ENCODE assay signal across 8 mouse cellular contexts in genomic region chr8:70072441-70073069, GRCm38 (mm10). TPM values are rescaled to one million over a fixed set of nuclear protein-coding genes. Genes with fewer than 3 reads are reported as not detected.
DNase-seq lines count a peak whose midpoint lies in the region; ATAC-seq lines count a peak whose summit lies in the region.

Tm6sf2 (plus strand) TSS chr8:70072924.

- no peaks in the 10 kb centered on the region for H3K9me3 ChIP-seq in forebrain, embryonic 13.5 days (replicated peaks)
- no peaks in the 10 kb centered on the region for H3K9me3 ChIP-seq in hindbrain, embryonic 10.5 days
- no peaks in the 10 kb centered on the region for H3K9me3 ChIP-seq in limb, embryonic 11.5 days (ENCODE audit: control insufficient read depth, low read length)
- H3K9me3 ChIP-seq in midbrain, embryonic 12.5 days: no peaks in the 10 kb centered on the region

- H3K36me3 ChIP-seq in forebrain, embryonic 13.5 days (ENCODE audit: poor library complexity, severe bottlenecking): peaks cover 49% of the 10 kb centered on the region
- peaks cover 52% of the 10 kb centered on the region for H3K36me3 ChIP-seq in hindbrain, embryonic 10.5 days
- H3K36me3 ChIP-seq in limb, embryonic 11.5 days (ENCODE audit: control insufficient read depth, insufficient read depth, low read length): peaks cover 12% of the 10 kb centered on the region; the same call in 1 of the 2 replicates
- H3K36me3 ChIP-seq in midbrain, embryonic 12.5 days: peaks cover 48% of the 10 kb centered on the region

- no peak within 1 kb of the TSS for H3K9ac ChIP-seq in forebrain, embryonic 13.5 days
- H3K9ac ChIP-seq in limb, embryonic 11.5 days (ENCODE audit: low read length): no peak within 1 kb of the TSS
- H3K9ac ChIP-seq in midbrain, embryonic 12.5 days (replicated peaks): no peak within 1 kb of the TSS

- no peak within 1 kb of the TSS for H3K4me3 ChIP-seq in forebrain, embryonic 13.5 days
- H3K4me3 ChIP-seq in hindbrain, embryonic 10.5 days: peak within 1 kb of the TSS; percentile 34
- H3K4me3 ChIP-seq in limb, embryonic 11.5 days (ENCODE audit: low read depth, low read length): 0 out of 2 replicates have a peak within 1 kb of the TSS, but pooled peaks have one; percentile 19
- no peak within 1 kb of the TSS for H3K4me3 ChIP-seq in midbrain, embryonic 12.5 days

- H3K27me3 ChIP-seq in forebrain, embryonic 13.5 days: no peaks in the 10 kb centered on the region
- peaks cover 19% of the 10 kb centered on the region for H3K27me3 ChIP-seq in hindbrain, embryonic 10.5 days (ENCODE audit: insufficient read depth, poor library complexity, severe bottlenecking)
- no peaks in the 10 kb centered on the region for H3K27me3 ChIP-seq in limb, embryonic 11.5 days (ENCODE audit: control insufficient read depth, insufficient read depth, low read length)
- 0 out of 2 replicates have a peak, but pooled peaks cover 6% of the 10 kb centered on the region for H3K27me3 ChIP-seq in midbrain, embryonic 12.5 days

- 11% methylated on average over 21 of the region's 27 CpGs for WGBS in forebrain, embryonic 13.5 days
- WGBS in hindbrain, embryonic 10.5 days: 15% methylated on average over 24 of the region's 27 CpGs
- WGBS in limb, embryonic 11.5 days: 11% methylated on average over 26 of the region's 27 CpGs
- WGBS in midbrain, embryonic 12.5 days: 8% methylated on average over 23 of the region's 27 CpGs

- H3K4me2 ChIP-seq in forebrain, embryonic 13.5 days: peak within 1 kb of the TSS; percentile 25; the same call in 1 of the 2 replicates
- H3K4me2 ChIP-seq in limb, embryonic 11.5 days (ENCODE audit: low read depth, severe bottlenecking): peak within 1 kb of the TSS; percentile 37
- peak within 1 kb of the TSS; percentile 13; the same call in 1 of the 2 replicates for H3K4me2 ChIP-seq in midbrain, embryonic 12.5 days (replicated peaks)

- peak; percentile 41 to 60 for DNase-seq in layer of hippocampus, postnatal 10 days (ENCODE audit: low spot score in 2 of 2)
- no peak for DNase-seq in layer of hippocampus, postnatal 25 days (ENCODE audit: extremely low spot score in 1 of 2, low spot score in 1 of 2)
- DNase-seq in hindbrain, embryonic 10.5 days (ENCODE audit: low spot score): no peak
- DNase-seq in limb, embryonic 11.5 days (ENCODE audit: low spot score): no peak
- no peak for DNase-seq in left cerebral cortex, postnatal 4 days

- intact Hi-C loops in left cerebral cortex, postnatal 4 days (cut with DNase I): no loop called here

- no peak within 1 kb of the TSS for H3K27ac ChIP-seq in forebrain, embryonic 13.5 days
- no peak within 1 kb of the TSS for H3K27ac ChIP-seq in hindbrain, embryonic 10.5 days
- H3K27ac ChIP-seq in limb, embryonic 11.5 days (replicated peaks; ENCODE audit: low read depth, low read length): no peak within 1 kb of the TSS
- H3K27ac ChIP-seq in midbrain, embryonic 12.5 days (replicated peaks): no peak within 1 kb of the TSS

- no peaks in the 10 kb centered on the region for H3K4me1 ChIP-seq in forebrain, embryonic 13.5 days
- H3K4me1 ChIP-seq in hindbrain, embryonic 10.5 days (replicated peaks): peaks cover 10% of the 10 kb centered on the region
- H3K4me1 ChIP-seq in limb, embryonic 11.5 days (ENCODE audit: control insufficient read depth, insufficient read depth, low read length): no peaks in the 10 kb centered on the region
- H3K4me1 ChIP-seq in midbrain, embryonic 12.5 days: 0 out of 2 replicates have a peak, but pooled peaks cover 6% of the 10 kb centered on the region

- peak; percentile 53; the same call in 1 of the 2 replicates for ATAC-seq in forebrain, embryonic 13.5 days
- peak; percentile 60 for ATAC-seq in limb, embryonic 11.5 days (ENCODE audit: insufficient number of reproducible peaks, low FRiP score, low TSS enrichment, low read depth)
- ATAC-seq in midbrain, embryonic 12.5 days (ENCODE audit: low FRiP score, low read depth): peak; percentile 66; the same call in 1 of the 2 replicates
- no peak for ATAC-seq in inflammation-experienced regulatory T-cells, adult 6 months

RNA-seq across cellular contexts. Expression of gene Tm6sf2, which starts in this region (rescaled TPM):
- 1 to 10 TPM; 1.3 to 2.5 TPM for total RNA-seq in layer of hippocampus, postnatal 10 days (2021)
- total RNA-seq in layer of hippocampus, postnatal 25 days (2021): 1 to 10 TPM; 2.9 to 4.9 TPM
- 1.1 and 1.3 TPM in 2 replicates for polyA plus RNA-seq in forebrain, embryonic 13.5 days (2015; fragmentation: Nextera tagmentation; extraction: Ambion mirVana)
- polyA plus RNA-seq in hindbrain, embryonic 10.5 days (2016; fragmentation: Nextera tagmentation; extraction: Ambion mirVana): 0.56 and 0.88 TPM in 2 replicates
- polyA plus RNA-seq in limb, embryonic 11.5 days (2014; fragmentation: Nextera tagmentation; extraction: Ambion mirVana): 0.52 and 1.2 TPM in 2 replicates
- polyA plus RNA-seq in midbrain, embryonic 12.5 days (2016; fragmentation: Nextera tagmentation; extraction: Ambion mirVana): 1.3 and 2.0 TPM in 2 replicates
- under 1 TPM in 2 of 3 experiments, not detected in 1; 0.59 to 0.94 TPM for polyA plus RNA-seq in inflammation-experienced regulatory T-cells, adult 6 months (2017; shearing (Covaris generic))
- 1 to 10 TPM; 1.0 to 1.6 TPM for total RNA-seq in left cerebral cortex, postnatal 4 days (2021)

Comparison
In these comparisons a context has a peak if more than half of its experiments do, and no peak if none do; other contexts are left out.
1. DNase-seq: peak in layer of hippocampus, postnatal 10 days (2 of 2); none in layer of hippocampus, postnatal 25 days (0 of 2), hindbrain, embryonic 10.5 days (single experiment), limb, embryonic 11.5 days (single experiment) and left cerebral cortex, postnatal 4 days (single experiment).
2. H3K4me3 ChIP-seq: peak in hindbrain, embryonic 10.5 days (single experiment) and limb, embryonic 11.5 days (single experiment); none in forebrain, embryonic 13.5 days (single experiment) and midbrain, embryonic 12.5 days (single experiment).
3. Peak in every context shown above with its lines, with median percentiles within 50 percentile points of each other: H3K4me2 ChIP-seq.